Mouse (Mus musculus): ENCODE measurements at regions not wholly inside any gene's neighbourhood (a gene's known extent, or its start where the extent isn't known, plus 50 kb on each side); places are given as distances from the start of the nearest gene placed in this dataset.

DNA sequence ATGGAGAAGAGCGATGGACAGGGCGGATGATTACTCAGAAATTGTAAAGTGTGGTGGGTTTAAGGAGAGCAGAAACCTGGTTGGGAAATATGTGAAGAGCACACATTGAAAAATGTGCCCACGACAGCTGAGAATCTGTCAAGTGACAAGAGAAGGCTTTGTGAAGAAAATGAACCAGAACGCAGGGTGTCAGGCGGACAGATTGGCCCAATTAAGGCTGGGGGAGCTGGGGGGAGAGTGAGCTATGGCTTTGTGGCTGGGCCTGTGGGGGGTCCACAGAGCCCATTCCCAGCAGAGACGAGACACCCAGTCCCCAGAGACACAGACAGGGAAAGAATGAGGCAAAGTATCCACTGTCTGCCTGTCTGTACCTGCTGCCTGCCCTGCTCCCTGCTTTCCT lies 153.3 kb downstream of the Shq1 start:
- no peaks in the 10 kb centered on the region for H3K36me3 ChIP-seq (replicated peaks)
- H3K9me3 ChIP-seq: no peaks in the 10 kb centered on the region; the same call in 1 of the 2 replicates

DNA sequence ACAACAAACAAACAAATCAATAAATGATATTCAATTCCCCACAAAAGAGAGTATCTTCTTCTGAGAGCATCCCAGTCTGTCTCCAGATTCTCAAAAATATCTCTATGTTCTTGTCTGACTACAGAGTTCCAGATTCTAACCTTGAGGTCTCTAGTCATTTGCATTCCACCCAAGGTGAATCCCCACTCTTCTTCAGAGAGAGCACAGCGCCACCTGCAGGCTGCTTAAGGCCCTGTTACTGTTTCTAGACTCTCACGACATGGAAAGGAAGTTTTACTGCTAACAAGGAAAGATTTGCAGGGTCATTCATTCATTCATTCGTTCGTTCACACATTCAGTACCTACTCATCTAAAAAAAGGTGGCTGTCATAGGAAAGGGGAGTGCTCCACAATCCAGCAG lies 158.3 kb downstream of the Shq1 start:
- H3K27ac ChIP-seq: no peak overlapping the region
- H3K27me3 ChIP-seq (ENCODE audit: poor library complexity, severe bottlenecking): peaks cover 56% of the 10 kb centered on the region
- no peak for DNase-seq (ENCODE audit: extremely low spot score, low spot score)
- H3K9me3 ChIP-seq: no peaks in the 10 kb centered on the region; the same call in 1 of the 2 replicates
- no peaks in the 10 kb centered on the region for H3K36me3 ChIP-seq (replicated peaks)
- WGBS: 56% methylated on average over 4 of the region's 4 CpGs
- no peak overlapping the region for H3K4me3 ChIP-seq
- H3K4me1 ChIP-seq: peaks cover 5% of the 10 kb centered on the region; the same call in 1 of the 2 replicates

More for the DNA sequence above, 153.3 kb downstream of the Shq1 start:
- H3K4me1 ChIP-seq: peaks cover 26% of the 10 kb centered on the region
- 63% methylated on average over 6 of the region's 6 CpGs for WGBS
- H3K4me3 ChIP-seq: no peak overlapping the region
- H3K27ac ChIP-seq: no peak overlapping the region
- H3K27me3 ChIP-seq (ENCODE audit: poor library complexity, severe bottlenecking): peaks cover 83% of the 10 kb centered on the region
- no peak for DNase-seq (ENCODE audit: extremely low spot score, low spot score)

DNA sequence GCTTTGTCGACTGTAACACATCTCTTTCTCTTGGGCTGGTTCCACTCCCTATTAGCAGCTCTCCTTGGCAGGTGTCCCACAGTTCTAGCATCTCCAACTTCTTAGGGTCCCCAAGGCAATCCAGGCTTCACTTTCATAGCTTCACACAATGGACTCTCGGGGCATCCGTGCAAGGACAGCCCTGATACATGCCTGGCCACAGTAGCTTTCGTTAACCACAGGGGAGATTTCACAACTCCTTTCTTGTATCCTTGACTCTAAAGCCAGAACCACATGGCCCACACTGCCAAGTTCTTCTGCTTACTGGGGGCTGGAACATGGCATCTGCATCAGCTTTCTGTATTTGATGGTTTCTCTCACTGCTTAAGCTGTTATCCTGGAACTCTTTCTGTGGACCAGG lies 160.3 kb downstream of the Shq1 start:
- no peak overlapping the region for H3K4me3 ChIP-seq
- DNase-seq (ENCODE audit: extremely low spot score, low spot score): no peak
- no peak overlapping the region for H3K27ac ChIP-seq
- peaks cover 45% of the 10 kb centered on the region for H3K27me3 ChIP-seq (ENCODE audit: poor library complexity, severe bottlenecking)
- 85% methylated on average over 4 of the region's 4 CpGs for WGBS
- no peaks in the 10 kb centered on the region for H3K36me3 ChIP-seq (replicated peaks)
- no peaks in the 10 kb centered on the region for H3K4me1 ChIP-seq
- no peaks in the 10 kb centered on the region; the same call in 1 of the 2 replicates for H3K9me3 ChIP-seq

DNA sequence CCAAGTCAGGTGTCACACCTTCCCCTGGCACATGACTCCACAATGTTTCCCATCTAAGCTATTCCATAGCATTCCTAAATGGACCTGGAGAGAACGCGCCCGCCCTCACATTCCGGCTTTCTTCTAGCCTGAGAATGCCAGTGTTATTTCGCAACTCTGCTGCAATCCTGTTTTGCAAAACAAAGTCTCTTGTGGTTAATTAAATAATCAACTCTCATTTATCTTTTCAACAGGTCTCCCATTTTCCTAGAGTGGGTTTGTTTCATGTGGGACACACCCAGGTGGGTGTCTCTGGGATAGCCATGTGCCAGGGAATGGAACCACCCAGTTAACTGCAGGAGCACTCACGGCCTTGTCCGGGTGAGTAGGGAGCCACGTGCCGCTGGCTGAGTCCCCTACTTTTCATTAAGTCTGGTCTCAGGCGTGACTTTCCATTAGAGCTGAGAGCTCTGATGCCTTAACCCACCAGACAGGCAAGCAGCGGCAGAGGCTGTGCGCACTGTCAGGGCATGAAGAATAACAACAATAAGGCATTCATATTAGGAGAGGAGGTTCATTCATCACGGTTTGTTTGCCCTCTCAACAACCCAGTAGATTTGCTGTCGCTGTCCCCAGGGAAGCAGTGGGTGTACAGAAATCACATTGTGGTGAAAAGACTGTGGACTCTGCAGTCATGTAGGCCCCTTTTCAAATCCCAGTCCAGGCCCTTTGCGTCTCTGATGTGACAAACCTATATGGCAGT lies 165.3 kb downstream of the Shq1 start:
- peaks cover 71% of the 10 kb centered on the region for H3K27me3 ChIP-seq (ENCODE audit: poor library complexity, severe bottlenecking)
- DNase-seq (ENCODE audit: extremely low spot score, low spot score): no peak

DNA sequence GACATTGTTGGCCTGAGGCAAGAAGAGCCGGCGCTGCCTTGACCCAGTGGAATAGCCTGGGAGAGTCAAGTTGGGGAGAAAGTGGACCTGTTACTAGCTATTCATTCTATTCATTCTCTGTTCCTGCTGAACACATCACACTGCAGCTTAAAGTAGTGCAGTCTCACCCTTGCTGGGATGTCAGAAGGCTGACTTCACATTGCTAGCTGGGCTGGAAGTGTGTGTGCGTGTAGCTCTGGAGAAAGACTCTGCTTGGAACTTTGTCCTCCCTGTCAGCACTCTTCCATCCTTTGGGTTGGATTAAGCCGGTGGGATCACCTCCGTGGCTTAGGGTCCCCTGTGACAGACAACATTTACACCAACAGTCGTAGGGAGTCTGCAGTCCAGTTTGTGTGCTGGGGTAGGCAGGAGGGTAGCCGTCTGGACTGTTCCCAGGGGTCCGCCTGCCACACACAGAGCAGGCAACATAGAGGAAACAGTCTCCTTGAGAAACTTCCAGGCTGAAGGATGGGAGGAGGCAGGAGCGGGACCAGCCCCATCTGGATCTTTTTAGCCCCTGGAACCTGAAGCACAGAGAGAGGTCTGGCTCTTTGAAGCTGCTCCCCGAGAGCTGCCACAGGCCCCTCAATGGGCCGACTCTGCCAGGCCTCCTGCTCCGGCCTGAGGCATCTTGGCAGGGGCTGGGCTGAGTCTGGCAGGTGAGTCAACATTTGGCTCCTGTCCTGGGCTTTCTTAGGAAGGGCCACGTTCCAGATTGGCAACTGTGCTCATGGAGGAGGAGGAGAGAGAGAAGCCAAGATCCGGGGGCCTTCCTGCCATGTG lies 167.8 kb downstream of the Shq1 start:
- 61% methylated on average over 14 of the region's 14 CpGs for WGBS
- peak overlapping the region; percentile 6; the same call in 1 of the 2 replicates for H3K27ac ChIP-seq
- peaks cover 42% of the 10 kb centered on the region for H3K4me1 ChIP-seq
- no peaks in the 10 kb centered on the region for H3K9me3 ChIP-seq
- DNase-seq (ENCODE audit: extremely low spot score, low spot score): peak; percentile 27
- H3K4me3 ChIP-seq: no peak overlapping the region
- no peaks in the 10 kb centered on the region for H3K36me3 ChIP-seq (replicated peaks)
- H3K27me3 ChIP-seq (ENCODE audit: poor library complexity, severe bottlenecking): peaks cover 85% of the 10 kb centered on the region

More for the DNA sequence above, 165.3 kb downstream of the Shq1 start:
- Histone ChIP-seq H3K27ac (no peak overlapping the region), H3K4me1 (peaks cover 23% of the 10 kb centered on the region), H3K36me3 (replicated peaks) (no peaks in the 10 kb centered on the region), H3K4me3 (no peak overlapping the region), H3K9me3 (no peaks in the 10 kb centered on the region)
- WGBS: 77% methylated on average over 15 of the region's 15 CpGs

DNA sequence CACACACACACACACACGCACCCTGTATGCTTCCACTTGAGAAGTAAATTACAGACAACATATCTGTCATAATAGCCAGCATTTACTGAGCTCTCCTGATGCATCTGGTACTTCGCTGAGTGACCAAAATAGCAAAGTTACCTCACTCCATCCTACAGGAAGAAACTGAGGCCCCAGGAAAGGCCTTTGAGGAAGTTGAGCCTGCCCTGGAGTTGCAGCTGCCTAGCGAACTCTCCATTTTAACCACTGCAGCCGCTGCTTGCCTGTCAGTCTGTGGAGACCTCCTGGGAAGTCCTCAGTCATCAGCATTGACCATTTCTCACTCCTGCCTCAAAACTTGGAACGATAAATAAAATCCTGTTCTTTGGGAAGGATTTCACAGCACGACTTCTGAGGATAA lies 168.8 kb downstream of the Shq1 start:
- H3K4me3 ChIP-seq: no peak overlapping the region
- no peak overlapping the region for H3K27ac ChIP-seq
- peaks cover 46% of the 10 kb centered on the region for H3K4me1 ChIP-seq
- WGBS: 43% methylated on average over 6 of the region's 6 CpGs
- no peaks in the 10 kb centered on the region for H3K9me3 ChIP-seq
- no peak for DNase-seq (ENCODE audit: extremely low spot score, low spot score)
- no peaks in the 10 kb centered on the region for H3K36me3 ChIP-seq (replicated peaks)
- peaks cover 81% of the 10 kb centered on the region for H3K27me3 ChIP-seq (ENCODE audit: poor library complexity, severe bottlenecking)

DNA sequence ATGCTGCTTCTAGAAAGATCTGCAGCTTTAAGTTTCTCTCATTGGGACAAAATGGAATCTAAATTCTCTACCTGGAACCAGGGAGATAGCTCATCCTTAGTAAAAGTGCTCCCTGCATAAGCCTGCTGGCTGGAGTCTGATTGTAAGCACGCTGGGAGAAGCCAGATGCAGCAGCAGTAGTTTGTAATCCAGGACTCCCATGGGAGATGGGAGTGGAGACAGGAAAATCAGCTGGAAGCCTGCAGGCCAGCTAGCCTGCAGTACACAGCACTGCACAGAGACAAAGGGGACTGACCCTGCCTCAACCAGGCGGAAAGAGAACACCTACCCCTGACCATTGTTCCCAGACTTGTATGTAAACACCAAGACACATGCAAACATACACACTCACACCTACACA lies 170.2 kb downstream of the Shq1 start:
- DNase-seq (ENCODE audit: extremely low spot score, low spot score): no peak
- Histone ChIP-seq H3K9me3 (no peaks in the 10 kb centered on the region), H3K4me1 (peaks cover 46% of the 10 kb centered on the region), H3K27me3 (ENCODE audit: poor library complexity, severe bottlenecking) (peaks cover 78% of the 10 kb centered on the region), H3K4me3 (no peak overlapping the region), H3K27ac (no peak overlapping the region), H3K36me3 (replicated peaks) (no peaks in the 10 kb centered on the region)
- WGBS: 47% methylated on average over 2 of the region's 2 CpGs

DNA sequence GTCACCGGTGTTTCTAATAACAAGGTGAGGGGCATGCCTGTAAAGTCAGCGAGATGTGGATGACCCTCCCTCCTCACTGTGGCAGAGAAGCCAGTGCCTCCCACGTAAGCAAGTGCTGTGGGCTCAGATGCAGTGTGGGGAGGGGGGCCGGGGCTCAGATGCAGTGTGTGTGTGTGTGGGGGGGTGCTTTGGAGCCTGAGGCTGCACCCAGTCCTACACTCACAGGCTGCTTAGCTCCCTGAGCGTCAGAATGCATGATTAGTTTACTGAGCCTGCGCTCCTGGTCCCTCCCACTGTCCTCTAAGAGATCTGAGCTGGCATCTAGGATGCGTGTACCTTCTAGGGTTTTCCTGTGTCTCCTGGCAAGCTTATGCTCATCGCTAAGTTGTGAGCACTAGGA lies 170.9 kb downstream of the Shq1 start:
- DNase-seq (ENCODE audit: extremely low spot score, low spot score): no peak
- H3K27me3 ChIP-seq (ENCODE audit: poor library complexity, severe bottlenecking): peaks cover 78% of the 10 kb centered on the region
- no peak overlapping the region for H3K27ac ChIP-seq
- 69% methylated on average over 8 of the region's 8 CpGs for WGBS
- no peaks in the 10 kb centered on the region for H3K36me3 ChIP-seq (replicated peaks)
- H3K4me3 ChIP-seq: no peak overlapping the region
- H3K4me1 ChIP-seq: peaks cover 51% of the 10 kb centered on the region
- H3K9me3 ChIP-seq: no peaks in the 10 kb centered on the region

DNA sequence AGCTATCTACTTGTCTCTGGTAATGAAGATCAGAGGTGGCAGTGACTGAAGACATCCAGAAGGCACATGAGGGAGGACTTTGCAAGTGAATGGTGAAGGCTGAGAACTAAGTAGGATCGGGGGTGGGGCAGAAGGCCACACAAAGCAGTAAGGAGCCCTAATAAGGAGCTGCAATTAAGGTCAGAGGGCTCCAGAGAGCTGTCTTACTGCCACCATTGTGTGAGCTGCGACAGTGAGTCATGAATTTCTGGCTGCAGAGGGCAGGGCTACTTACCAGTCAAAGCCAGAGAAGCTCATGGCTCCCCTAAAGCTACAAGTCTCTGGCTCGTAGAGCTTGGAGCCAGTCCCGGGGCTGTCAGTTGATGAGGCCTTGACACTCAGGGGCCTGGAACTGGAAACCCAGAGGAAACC lies 172.1 kb downstream of the Shq1 start:
- H3K9me3 ChIP-seq: no peaks in the 10 kb centered on the region
- H3K36me3 ChIP-seq (replicated peaks): no peaks in the 10 kb centered on the region
- no peak for DNase-seq (ENCODE audit: extremely low spot score, low spot score)
- H3K27ac ChIP-seq: no peak overlapping the region
- H3K4me1 ChIP-seq: peaks cover 53% of the 10 kb centered on the region
- no peak overlapping the region for H3K4me3 ChIP-seq
- H3K27me3 ChIP-seq (ENCODE audit: poor library complexity, severe bottlenecking): peaks cover 69% of the 10 kb centered on the region
- 31% methylated on average over 4 of the region's 4 CpGs for WGBS

DNA sequence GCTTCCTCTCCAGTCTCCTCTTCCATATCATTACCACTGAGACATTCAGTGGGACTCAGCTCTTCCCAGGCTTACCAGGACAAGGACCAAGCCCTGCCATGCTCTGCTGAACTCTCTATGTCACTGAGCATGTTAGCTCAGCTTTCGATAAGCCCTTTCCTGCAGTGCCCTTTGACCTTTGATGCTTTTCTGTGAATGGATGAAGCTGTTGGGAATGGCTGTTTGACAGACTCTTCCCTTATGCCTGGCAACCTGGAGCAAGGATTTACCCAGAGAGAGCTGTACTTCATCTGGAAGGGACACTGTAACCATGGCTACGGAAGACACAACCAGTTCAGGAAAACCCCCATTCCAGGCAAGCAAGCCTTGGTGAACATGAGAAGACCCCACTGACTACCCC lies 172.8 kb downstream of the Shq1 start:
- DNase-seq (ENCODE audit: extremely low spot score, low spot score): no peak
- 66% methylated on average over 2 of the region's 2 CpGs for WGBS
- H3K4me3 ChIP-seq: no peak overlapping the region
- H3K27me3 ChIP-seq (ENCODE audit: poor library complexity, severe bottlenecking): peaks cover 69% of the 10 kb centered on the region
- H3K4me1 ChIP-seq: peaks cover 47% of the 10 kb centered on the region
- H3K27ac ChIP-seq: no peak overlapping the region
- no peaks in the 10 kb centered on the region for H3K9me3 ChIP-seq
- H3K36me3 ChIP-seq (replicated peaks): no peaks in the 10 kb centered on the region

DNA sequence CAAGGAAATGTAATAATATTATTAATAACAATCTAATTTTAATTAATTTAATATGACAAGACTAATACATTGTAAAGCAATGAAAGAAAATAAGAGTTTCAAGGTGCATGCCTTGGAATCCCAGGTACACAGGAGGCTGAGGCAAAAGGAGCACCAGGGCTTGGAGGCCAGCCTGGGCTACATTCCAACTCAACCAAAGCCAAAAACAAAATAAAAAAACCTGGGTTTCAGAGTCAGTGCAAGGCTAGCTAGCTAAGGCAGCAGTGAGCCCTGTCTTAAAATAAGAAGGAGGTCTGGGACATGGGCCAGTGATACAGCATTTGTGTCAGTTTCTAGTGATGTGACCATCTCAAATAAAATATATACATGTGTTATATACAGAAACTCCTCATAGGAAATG lies 174.8 kb downstream of the Shq1 start:
- Histone ChIP-seq H3K4me3 (no peak overlapping the region), H3K9me3 (no peaks in the 10 kb centered on the region), H3K27me3 (ENCODE audit: poor library complexity, severe bottlenecking) (peaks cover 54% of the 10 kb centered on the region), H3K4me1 (peaks cover 30% of the 10 kb centered on the region), H3K36me3 (replicated peaks) (no peaks in the 10 kb centered on the region), H3K27ac (no peak overlapping the region)
- no peak for DNase-seq (ENCODE audit: extremely low spot score, low spot score)

DNA sequence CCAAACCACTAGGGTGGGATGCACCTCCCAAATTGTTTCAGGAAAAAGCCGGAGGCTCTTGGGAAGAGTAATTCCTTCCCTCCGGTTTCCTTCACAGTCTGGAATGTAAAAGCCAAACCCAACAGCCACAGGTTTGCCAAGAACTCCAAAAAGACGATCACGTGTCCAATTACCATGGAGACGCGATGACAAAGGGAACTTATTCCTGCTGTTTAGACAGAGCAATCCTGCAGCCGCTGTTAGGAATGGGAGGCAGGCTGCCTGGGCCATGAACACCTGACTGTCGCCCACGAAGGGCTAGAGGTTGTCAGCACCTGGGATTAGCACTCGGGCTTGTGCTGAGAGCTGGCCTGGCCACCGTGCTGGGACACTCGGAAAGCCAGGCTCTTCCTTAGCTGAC lies 175.8 kb downstream of the Shq1 start:
- H3K27me3 ChIP-seq (ENCODE audit: poor library complexity, severe bottlenecking): peaks cover 43% of the 10 kb centered on the region
- no peak overlapping the region for H3K4me3 ChIP-seq
- peaks cover 28% of the 10 kb centered on the region for H3K4me1 ChIP-seq
- DNase-seq (ENCODE audit: extremely low spot score, low spot score): no peak
- no peak overlapping the region for H3K27ac ChIP-seq
- H3K9me3 ChIP-seq: no peaks in the 10 kb centered on the region
- WGBS: 78% methylated on average over 12 of the region's 12 CpGs
- H3K36me3 ChIP-seq (replicated peaks): no peaks in the 10 kb centered on the region

DNA sequence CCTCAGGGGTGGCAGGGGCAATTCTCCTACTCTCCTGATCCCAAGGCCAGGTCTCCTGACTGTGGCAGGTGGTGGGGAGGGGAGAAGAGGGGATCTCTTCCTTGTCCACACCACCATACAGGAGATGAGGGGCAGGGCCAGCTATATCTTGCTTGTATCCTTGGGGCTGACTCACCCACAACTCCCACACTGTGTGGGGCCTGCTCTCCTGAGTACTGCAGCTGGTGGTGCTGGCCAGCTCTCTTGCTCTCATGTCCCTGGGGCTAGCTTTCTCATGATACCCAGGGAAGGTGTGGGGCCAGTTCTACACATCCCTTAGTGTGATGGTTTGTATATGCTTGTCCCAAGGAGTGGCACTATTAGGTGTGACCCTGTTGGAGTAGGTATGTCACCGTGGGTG lies 177.4 kb downstream of the Shq1 start:
- 72% methylated on average over 1 of the region's 1 CpGs for WGBS
- no peak overlapping the region for H3K27ac ChIP-seq
- peaks cover 18% of the 10 kb centered on the region for H3K4me1 ChIP-seq
- no peak for DNase-seq (ENCODE audit: extremely low spot score, low spot score)
- no peaks in the 10 kb centered on the region for H3K36me3 ChIP-seq (replicated peaks)
- no peak overlapping the region for H3K4me3 ChIP-seq
- H3K27me3 ChIP-seq (ENCODE audit: poor library complexity, severe bottlenecking): peaks cover 29% of the 10 kb centered on the region
- no peaks in the 10 kb centered on the region for H3K9me3 ChIP-seq
